Mouse (Mus musculus) ES-CJ7 (cell line): Measurements from ENCODE around the gene Ak7.

Source experiments
- DNase-seq: peaks from one replicate; pipeline ENCODE4 v3.0.0; 2011; ENCODE audit warnings: low read depth, low spot score

Ak7 gene

GRCm38 (mm10) chr12:105705799-105706487 is at the start of gene Ak7:
Gene Ak7, plus strand, starts transcription at chr12:105705976.
- peak; percentile 97 for DNase-seq

- DNase-seq = no peak
Measured at GRCm38 (mm10) chr12:105676274-105676673, 29.5 kb upstream of the Ak7 start.

- DNase-seq = peak; percentile 49
Measured at GRCm38 (mm10) chr12:105678211-105678610, 27.6 kb upstream of the Ak7 start.

- DNase-seq = no peak
Measured at GRCm38 (mm10) chr12:105678762-105679161, 27.0 kb upstream of the Ak7 start.

- peak; percentile 62 for DNase-seq
Measured at GRCm38 (mm10) chr12:105683933-105684901, 21.6 kb upstream of the Ak7 start, which contains the start of gene Gskip. Gene Gskip, plus strand, starts transcription at chr12:105684829.

GRCm38 (mm10) chr12:105685001-105685691 is 20.6 kb upstream of the Ak7 start, which contains the start of gene Atg2b:
Gene Atg2b, minus strand, starts transcription at chr12:105685211.
- peak; percentile 98 for DNase-seq

GRCm38 (mm10) chr12:105686791-105687190 is 19.0 kb upstream of the Ak7 start:
- DNase-seq = no peak

- DNase-seq = no peak
Measured at GRCm38 (mm10) chr12:105687416-105687815, 18.4 kb upstream of the Ak7 start.

GRCm38 (mm10) chr12:105688546-105688945 is 17.2 kb upstream of the Ak7 start:
- DNase-seq = no peak

- no peak for DNase-seq
Measured at GRCm38 (mm10) chr12:105689435-105689834, 16.3 kb upstream of the Ak7 start.

GRCm38 (mm10) chr12:105694021-105694420 is 11.8 kb upstream of the Ak7 start:
- no peak for DNase-seq

GRCm38 (mm10) chr12:105695848-105696247 is 9.9 kb upstream of the Ak7 start:
- DNase-seq = peak; percentile 41

GRCm38 (mm10) chr12:105697104-105697780 is 8.5 kb upstream of the Ak7 start:
- no peak for DNase-seq

- DNase-seq = no peak
Measured at GRCm38 (mm10) chr12:105700433-105700832, 5.3 kb upstream of the Ak7 start.

- peak; percentile 78 for DNase-seq
Measured at GRCm38 (mm10) chr12:105718616-105719015, 12.8 kb downstream of the Ak7 start.

GRCm38 (mm10) chr12:105720196-105720595 is 14.4 kb downstream of the Ak7 start:
- peak; percentile 79 for DNase-seq

GRCm38 (mm10) chr12:105721452-105722132 is 15.8 kb downstream of the Ak7 start:
- no peak for DNase-seq

GRCm38 (mm10) chr12:105722657-105723056 is 16.9 kb downstream of the Ak7 start:
- DNase-seq = peak; percentile 70

- no peak for DNase-seq
Measured at GRCm38 (mm10) chr12:105724616-105725015, 18.8 kb downstream of the Ak7 start.

GRCm38 (mm10) chr12:105725736-105726135 is 20.0 kb downstream of the Ak7 start:
- no peak for DNase-seq

GRCm38 (mm10) chr12:105727268-105727667 is 21.5 kb downstream of the Ak7 start:
- DNase-seq = no peak
